Mouse (Mus musculus): ENCODE measurements around the gene Mecom. TPM values are rescaled to one million over a fixed set of nuclear protein-coding genes. Genes with fewer than 3 reads are reported as not detected.

The Mecom gene
- total and polyA plus RNA-seq, 3 experiments: not detected

GRCm38 (mm10) chr3:30511796-30512195, 36.0 kb downstream of the Mecom start:
- Histone ChIP-seq H3K4me1 (ENCODE audit: control insufficient read depth in 1 of 2, insufficient read depth in 2 of 2) (peaks cover 0 to 13% of the 10 kb centered on the region in 2 experiments; a peak in 2 of 4 replicates), H3K4me3 (replicated peaks in 1 of 3; ENCODE audit: low read depth in 2 of 3, low read length in 2 of 3, poor library complexity in 1 of 3) (no peak overlapping the region), H3K27ac (ENCODE audit: insufficient read depth, low read depth) (no peak overlapping the region), H3K4me2 (ENCODE audit: insufficient read depth, low read depth, poor library complexity, severe bottlenecking) (no peak overlapping the region), H3K9me3 (replicated peaks; ENCODE audit: low read length) (peaks cover 27% of the 10 kb centered on the region), H3K9ac (ENCODE audit: insufficient read depth, low read depth) (no peak overlapping the region), H3K27me3 (replicated peaks) (no peaks in the 10 kb centered on the region), H3K79me2 (replicated peaks; ENCODE audit: control insufficient read depth, extremely low read depth, insufficient read depth, poor library complexity, severe bottlenecking) (no peaks in the 10 kb centered on the region), H3K36me3 (replicated peaks in 1 of 2; ENCODE audit: control insufficient read depth in 1 of 2, insufficient read depth in 1 of 2, low read length in 1 of 2) (no peaks in the 10 kb centered on the region)
- dilution Hi-C loops (cut with MboI; ENCODE audit: extremely low pct_ligation_motif_present, extremely low pct_unique_long_range_greater_than_20kb, low sequenced_read_pairs) (no loop called here), in situ Hi-C loops (cut with MboI; ENCODE audit: low pct_ligation_motif_present, low pct_unique_long_range_greater_than_20kb, low sequenced_read_pairs) (no loop called here)
- TF ChIP-seq MAFK (IDR thresholded peaks at IDR 0.05; ENCODE audit: insufficient replicate concordance, low read length): no peak
- no peak for TF ChIP-seq TBP (conservative IDR thresholded peaks at IDR 0.05; ENCODE audit: low read depth, low read length)
- no peak for TF ChIP-seq ZC3H11A (IDR thresholded peaks at IDR 0.05; ENCODE audit: low read depth, low read length)
- no peak for TF ChIP-seq ZMIZ1 (IDR thresholded peaks at IDR 0.05; ENCODE audit: low read depth, low read length)
- no peak for TF ChIP-seq TCF12 (IDR thresholded peaks at IDR 0.05; ENCODE audit: low read depth, low read length)
- TF ChIP-seq SIN3A (IDR thresholded peaks at IDR 0.05; ENCODE audit: low read length): no peak
- no peak for TF ChIP-seq MYC (IDR thresholded peaks at IDR 0.05; ENCODE audit: low read depth, low read length)
- TF ChIP-seq NELFE (IDR thresholded peaks at IDR 0.05; ENCODE audit: low read depth, low read length): no peak
- no peak for TF ChIP-seq MXI1 (IDR thresholded peaks at IDR 0.05; ENCODE audit: low read depth, low read length)
- TF ChIP-seq ZNF384 (IDR thresholded peaks at IDR 0.05; ENCODE audit: low read depth, low read length): no peak
- TF ChIP-seq USF2 (conservative IDR thresholded peaks at IDR 0.05; ENCODE audit: low read depth, low read length): no peak
- no peak for TF ChIP-seq USF1 (IDR thresholded peaks at IDR 0.05; ENCODE audit: low read depth, low read length)
- no peak for TF ChIP-seq ETS1 (conservative IDR thresholded peaks at IDR 0.05; ENCODE audit: low read depth, low read length)
- no peak for TF ChIP-seq POLR2A (IDR thresholded peaks at IDR 0.05; ENCODE audit: low read depth, low read length)
- no peak for TF ChIP-seq JUND (conservative IDR thresholded peaks at IDR 0.05; ENCODE audit: low read depth, low read length)
- no peak for TF ChIP-seq MAX (IDR thresholded peaks at IDR 0.05; ENCODE audit: low read length)
- no peak for TF ChIP-seq CTCF (conservative IDR thresholded peaks at IDR 0.05 in 1 of 2, IDR thresholded peaks at IDR 0.05 in 1 of 2; ENCODE audit: low read depth in 2 of 2, low read length in 2 of 2)
- TF ChIP-seq UBTF (IDR thresholded peaks at IDR 0.05; ENCODE audit: low read depth, low read length): no peak
- DNase-seq (ENCODE audit: extremely low read depth): no peak

GRCm38 (mm10) chr3:30511062-30511640, 36.7 kb downstream of the Mecom start:
- no peaks in the 10 kb centered on the region for H3K36me3 ChIP-seq (replicated peaks in 1 of 2; ENCODE audit: control insufficient read depth in 1 of 2, insufficient read depth in 1 of 2, low read length in 1 of 2)
- no peaks in the 10 kb centered on the region for H3K27me3 ChIP-seq (replicated peaks)
- H3K9ac ChIP-seq (ENCODE audit: insufficient read depth, low read depth): no peak overlapping the region
- H3K4me1 ChIP-seq (ENCODE audit: control insufficient read depth in 1 of 2, insufficient read depth in 2 of 2): peaks cover 0 to 12% of the 10 kb centered on the region in 2 experiments; a peak in 2 of 4 replicates
- in situ Hi-C loops (cut with MboI; ENCODE audit: low pct_ligation_motif_present, low pct_unique_long_range_greater_than_20kb, low sequenced_read_pairs): no loop called here
- no peak overlapping the region for H3K27ac ChIP-seq (ENCODE audit: insufficient read depth, low read depth)
- no peak for DNase-seq (ENCODE audit: extremely low read depth)
- dilution Hi-C loops (cut with MboI; ENCODE audit: extremely low pct_ligation_motif_present, extremely low pct_unique_long_range_greater_than_20kb, low sequenced_read_pairs): no loop called here
- no peaks in the 10 kb centered on the region for H3K79me2 ChIP-seq (replicated peaks; ENCODE audit: control insufficient read depth, extremely low read depth, insufficient read depth, poor library complexity, severe bottlenecking)
- no peak overlapping the region for H3K4me3 ChIP-seq (replicated peaks in 1 of 3; ENCODE audit: low read depth in 2 of 3, low read length in 2 of 3, poor library complexity in 1 of 3)
- peaks cover 27% of the 10 kb centered on the region for H3K9me3 ChIP-seq (replicated peaks; ENCODE audit: low read length)
- H3K4me2 ChIP-seq (ENCODE audit: insufficient read depth, low read depth, poor library complexity, severe bottlenecking): no peak overlapping the region
- no peak for TF ChIP-seq ZKSCAN1 (IDR thresholded peaks at IDR 0.05; ENCODE audit: borderline replicate concordance, low read depth, low read length)

Data from CH12.LX (cell line).